Mouse (Mus musculus) thymus, postnatal 14 days (tissue): ENCODE measurements around the gene Gm10375.
"Not testable (repeated sequence)": the region's sequence is repeated elsewhere in the genome, so short reads cannot be mapped to it uniquely, and the experiment has no call there.

ENCODE experiments used
- DNase-seq: peaks from one replicate; pipeline ENCODE4 v3.0.0; 2021

Gene Gm10375

DNA sequence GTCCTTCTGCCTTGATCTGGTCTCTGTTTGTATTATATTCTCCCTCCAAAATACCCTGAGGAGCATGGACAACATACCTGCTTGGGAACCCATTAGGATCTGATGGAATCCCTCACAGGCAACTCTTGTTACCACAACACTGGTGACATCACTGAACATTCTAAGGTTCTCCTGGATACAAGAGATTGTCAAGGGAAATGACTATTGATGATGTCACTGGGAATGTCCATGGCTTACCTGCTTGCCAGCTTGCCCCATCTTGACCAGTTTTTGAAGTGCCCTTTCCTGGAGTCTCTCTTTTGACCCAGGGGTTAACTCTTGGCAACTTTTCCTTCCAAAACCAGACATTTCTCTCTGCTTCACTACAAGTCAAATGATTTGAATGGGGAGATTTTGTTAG lies at the start of gene Gm10375:
Gene Gm10375 (minus strand): TSS at position 101 of the 400 bp plus-strand sequence.
- not testable (repeated sequence) for DNase-seq

DNA sequence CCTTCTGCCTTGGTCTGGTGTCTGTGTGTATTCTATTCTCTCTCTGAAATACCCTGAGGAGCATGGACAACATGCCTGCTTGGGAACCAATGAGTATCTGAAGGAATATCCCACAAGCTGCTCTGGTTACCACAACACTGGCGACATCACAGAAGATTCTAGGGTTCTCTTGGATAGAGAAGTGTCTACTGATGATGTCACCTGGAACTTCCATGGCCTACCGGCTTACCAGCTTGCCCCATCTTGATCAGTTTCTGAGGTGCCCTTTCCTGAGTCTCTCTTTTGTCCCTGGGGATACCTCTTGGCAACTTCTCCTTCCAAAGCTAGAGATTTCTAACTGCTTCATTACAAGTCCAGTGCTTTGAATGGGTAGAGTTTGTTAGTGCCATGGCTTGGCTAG lies 28.8 kb downstream of the Gm10375 start, which contains the start of gene Gm17654:
Gene Gm17654 (minus strand): TSS at position 101 of the 400 bp plus-strand sequence.
- not testable (repeated sequence) for DNase-seq

GRCm38 (mm10) chr14:43577969-43578368 lies 29.8 kb downstream of the Gm10375 start:
- DNase-seq = not testable (repeated sequence)
